In the genomic region with DNA sequence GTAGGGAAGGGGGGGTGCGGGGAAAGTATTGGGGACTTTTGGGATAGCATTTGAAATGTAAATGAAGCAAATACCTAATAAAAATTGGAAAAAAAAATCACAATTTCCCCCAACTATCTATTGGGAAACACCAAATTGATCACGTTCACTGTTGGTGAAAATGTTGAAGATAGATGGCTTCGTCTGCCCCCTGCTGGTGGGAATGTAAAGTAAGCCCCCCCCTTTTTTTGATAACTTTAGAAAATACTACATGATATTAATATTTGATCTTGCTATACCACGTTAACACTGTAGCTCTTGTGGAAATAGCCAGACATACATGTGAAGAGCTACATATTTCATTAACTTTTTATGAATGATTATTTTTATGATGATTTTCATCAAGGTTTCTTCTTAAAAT, we compare ENCODE assay signal across 16 mouse cellular contexts. TPM values are rescaled to one million over a fixed set of nuclear protein-coding genes. Genes with fewer than 3 reads are reported as not detected.
DNase-seq lines count a peak whose midpoint lies in the region; ATAC-seq and TF ChIP-seq lines count a peak whose summit lies in the region.
"Had no signal": no experiment of that assay in that cellular context is flagged by ENCODE, and none has a peak within 500 bp of the region (broad histone marks: within the 10 kb centered on the region; RNA-seq: fewer than 3 reads in every experiment).

No protein-coding gene starts in this region.

- no peaks in the 10 kb centered on the region for H3K4me1 ChIP-seq in heart, postnatal 0 days (ENCODE audit: control insufficient read depth, insufficient read depth)
- no peaks in the 10 kb centered on the region for H3K4me1 ChIP-seq in heart, embryonic 10.5 days
- H3K4me1 ChIP-seq in megakaryocyte, embryonic 14.5 days = peaks cover 23% of the 10 kb centered on the region
- peaks cover 7% of the 10 kb centered on the region; the same call in 1 of the 2 replicates for H3K4me1 ChIP-seq in G1E (ENCODE audit: insufficient read depth, low read depth, low read length)
- H3K4me1 ChIP-seq: liver, embryonic 13.5 days had no signal

- H3K9me3 ChIP-seq in heart, postnatal 0 days (replicated peaks; ENCODE audit: control insufficient read depth, low read length) = no peaks in the 10 kb centered on the region; the same call in 1 of the 2 replicates
- H3K9me3 ChIP-seq in heart, embryonic 10.5 days = no peaks in the 10 kb centered on the region
- peaks cover 5% of the 10 kb centered on the region; the same call in 1 of the 2 replicates for H3K9me3 ChIP-seq in megakaryocyte, embryonic 14.5 days
- H3K9me3 ChIP-seq in G1E (replicated peaks) = no peaks in the 10 kb centered on the region
- H3K9me3 ChIP-seq: embryonic facial prominence, embryonic 10.5 days; kidney, embryonic 15.5 days; liver, embryonic 13.5 days had no signal

- DNase-seq in heart, postnatal 0 days (ENCODE audit: low spot score) = no peak
- DNase-seq in heart, embryonic 10.5 days (ENCODE audit: low spot score) = no peak
- peak; percentile 26 for DNase-seq in G1E (ENCODE audit: low spot score)
- DNase-seq in induced T-regulatory cell, adult 2 months (ENCODE audit: low read depth) = peak; percentile 66
- DNase-seq in kidney, postnatal 4 days = no peak
- no peak for DNase-seq in spleen, postnatal 4 days (ENCODE audit: low spot score in 2 of 2)
- DNase-seq: cerebellum, adult 2 months; liver, embryonic 13.5 days had no signal

- H3K27ac ChIP-seq in heart, postnatal 0 days (ENCODE audit: low read depth) = no peak overlapping the region
- no peak overlapping the region for H3K27ac ChIP-seq in heart, embryonic 10.5 days
- H3K27ac ChIP-seq: embryonic facial prominence, embryonic 10.5 days; hindbrain, embryonic 14.5 days; kidney, embryonic 15.5 days; liver, embryonic 13.5 days had no signal

- TF ChIP-seq EP300 in heart, postnatal 0 days (IDR thresholded peaks at IDR 0.05; ENCODE audit: low read depth) = no peak

- no peak overlapping the region for H3K4me2 ChIP-seq in heart, postnatal 0 days (ENCODE audit: low read depth, low read length)
- H3K4me2 ChIP-seq: hindbrain, embryonic 14.5 days; kidney, embryonic 15.5 days; liver, embryonic 13.5 days had no signal

- 29% methylated on average over 4 of the region's 4 CpGs for WGBS in heart, postnatal 0 days
- WGBS in heart, embryonic 10.5 days = 39% methylated on average over 4 of the region's 4 CpGs

- H3K4me3 ChIP-seq in heart, postnatal 0 days (ENCODE audit: low read depth, low read length) = no peak overlapping the region
- no peak overlapping the region for H3K4me3 ChIP-seq in heart, embryonic 10.5 days
- peak overlapping the region; percentile 84 for H3K4me3 ChIP-seq in megakaryocyte, embryonic 14.5 days (replicated peaks)
- no peak overlapping the region for H3K4me3 ChIP-seq in G1E (ENCODE audit: low read depth, low read length)
- H3K4me3 ChIP-seq: embryonic facial prominence, embryonic 10.5 days; kidney, embryonic 15.5 days; liver, embryonic 13.5 days; myocyte had no signal

- peak; percentile 29; the same call in 1 of the 2 replicates for TF ChIP-seq CTCF in heart, postnatal 0 days (IDR thresholded peaks at IDR 0.05; ENCODE audit: low read depth)
- no peak for TF ChIP-seq CTCF in G1E (IDR thresholded peaks at IDR 0.05; ENCODE audit: low read depth, low read length)

- no peaks in the 10 kb centered on the region for H3K27me3 ChIP-seq in heart, postnatal 0 days (ENCODE audit: control insufficient read depth, insufficient read depth, low read length)
- no peaks in the 10 kb centered on the region for H3K27me3 ChIP-seq in heart, embryonic 10.5 days (ENCODE audit: insufficient read depth, poor library complexity, severe bottlenecking)
- no peaks in the 10 kb centered on the region for H3K27me3 ChIP-seq in megakaryocyte, embryonic 14.5 days (replicated peaks)
- H3K27me3 ChIP-seq in G1E (ENCODE audit: insufficient read depth, low read length) = peaks cover 5% of the 10 kb centered on the region; the same call in 1 of the 2 replicates
- H3K27me3 ChIP-seq: kidney, embryonic 15.5 days; liver, embryonic 13.5 days had no signal

- no peak overlapping the region for H3K9ac ChIP-seq in heart, postnatal 0 days (replicated peaks; ENCODE audit: low read depth, low read length)
- H3K9ac ChIP-seq: hindbrain, embryonic 14.5 days; kidney, embryonic 15.5 days; liver, embryonic 13.5 days had no signal

- no peaks in the 10 kb centered on the region for H3K36me3 ChIP-seq in heart, postnatal 0 days (replicated peaks; ENCODE audit: control insufficient read depth, insufficient read depth, low read length)
- H3K36me3 ChIP-seq in heart, embryonic 10.5 days = no peaks in the 10 kb centered on the region
- peaks cover 5% of the 10 kb centered on the region for H3K36me3 ChIP-seq in megakaryocyte, embryonic 14.5 days (replicated peaks; ENCODE audit: low read length)
- no peaks in the 10 kb centered on the region for H3K36me3 ChIP-seq in G1E (replicated peaks)
- H3K36me3 ChIP-seq: embryonic facial prominence, embryonic 10.5 days; kidney, embryonic 15.5 days; liver, embryonic 13.5 days had no signal

- no peak for ATAC-seq in heart, postnatal 0 days (ENCODE audit: insufficient read depth, low read depth)
- ATAC-seq in megakaryocyte, adult 5-6 weeks (ENCODE audit: poor library complexity, severe bottlenecking) = no peak
- no peak for ATAC-seq in G1E (ENCODE audit: extremely low read depth, insufficient number of reproducible peaks, low FRiP score, poor library complexity, severe bottlenecking)

RNA-seq across cellular contexts. Expression of gene Tmem128, which starts 4.8 kb away (rescaled TPM):
- 46.9 and 92.8 TPM in 2 replicates for total RNA-seq in heart, postnatal 0 days (2014; rRNA removed; ENCODE audit: low replicate concordance)
- polyA plus RNA-seq in heart, postnatal 0 days (2015; fragmentation: Nextera tagmentation; extraction: Ambion mirVana) = 48.0 and 50.8 TPM in 2 replicates
- 48.6 and 56.7 TPM in 2 replicates for polyA plus RNA-seq in heart, embryonic 10.5 days (2016; fragmentation: Nextera tagmentation; extraction: Ambion mirVana)
- polyA plus RNA-seq in megakaryocyte, embryonic 14.5 days (2012; ENCODE audit: insufficient read depth, low replicate concordance) = 11.3 and 61.4 TPM in 2 replicates
- 95.8 and 96.8 TPM in 2 replicates for total RNA-seq in megakaryocyte, adult 5-6 weeks (2015)
- 32.3 and 34.5 TPM in 2 replicates for total RNA-seq in megakaryocyte, adult 5-6 weeks (2017)
- total RNA-seq in G1E (2014; fragmentation: Nextera tagmentation) = 34.0 and 34.2 TPM in 2 replicates
- 50.2 and 57.4 TPM in 2 replicates for total RNA-seq in G1E (2017)
- 30.5 and 34.1 TPM in 2 replicates for polyA plus RNA-seq in G1E (2012)

RNA-seq across cellular contexts. Expression of gene Otop1, which starts 20.6 kb away (rescaled TPM):
- total RNA-seq in heart, postnatal 0 days (2014; rRNA removed; ENCODE audit: low replicate concordance) = not detected in 2 replicates
- not detected in 2 replicates for polyA plus RNA-seq in heart, postnatal 0 days (2015; fragmentation: Nextera tagmentation; extraction: Ambion mirVana)
- 0.06 TPM in 1 of 2 replicates, not detected in the other for polyA plus RNA-seq in heart, embryonic 10.5 days (2016; fragmentation: Nextera tagmentation; extraction: Ambion mirVana)
- 0.21 TPM in 1 of 2 replicates, not detected in the other for polyA plus RNA-seq in megakaryocyte, embryonic 14.5 days (2012; ENCODE audit: insufficient read depth, low replicate concordance)
- total RNA-seq in megakaryocyte, adult 5-6 weeks (2015) = not detected in 2 replicates
- not detected in 2 replicates for total RNA-seq in megakaryocyte, adult 5-6 weeks (2017)
- not detected in 2 replicates for total RNA-seq in G1E (2014; fragmentation: Nextera tagmentation)
- total RNA-seq in G1E (2017) = 0.05 and 0.12 TPM in 2 replicates
- not detected in 2 replicates for polyA plus RNA-seq in G1E (2012)
- total RNA-seq: left cerebral cortex, postnatal 10 days had no signal
- polyA plus RNA-seq: heart, embryonic 14.5 days; hindbrain, embryonic 14.5 days; kidney, embryonic 15.5 days had no signal

RNA-seq across cellular contexts. Expression of gene Lyar, which starts 34.9 kb away (rescaled TPM):
- 5.6 and 13.6 TPM in 2 replicates for total RNA-seq in heart, postnatal 0 days (2014; rRNA removed; ENCODE audit: low replicate concordance)
- 36.5 and 42.1 TPM in 2 replicates for polyA plus RNA-seq in heart, postnatal 0 days (2015; fragmentation: Nextera tagmentation; extraction: Ambion mirVana)
- 71.0 and 111 TPM in 2 replicates for polyA plus RNA-seq in heart, embryonic 10.5 days (2016; fragmentation: Nextera tagmentation; extraction: Ambion mirVana)
- 5.5 and 113 TPM in 2 replicates for polyA plus RNA-seq in megakaryocyte, embryonic 14.5 days (2012; ENCODE audit: insufficient read depth, low replicate concordance)
- total RNA-seq in megakaryocyte, adult 5-6 weeks (2015) = 27.6 and 33.7 TPM in 2 replicates
- total RNA-seq in megakaryocyte, adult 5-6 weeks (2017) = 28.1 and 45.1 TPM in 2 replicates
- total RNA-seq in G1E (2014; fragmentation: Nextera tagmentation) (123 and 128 TPM in 2 replicates), G1E (2017) (65.1 and 82.4 TPM in 2 replicates)
- 119 and 125 TPM in 2 replicates for polyA plus RNA-seq in G1E (2012)

RNA-seq across cellular contexts. Expression of gene Zbtb49, which starts 34.9 kb away (rescaled TPM):
- 6.4 and 15.3 TPM in 2 replicates for total RNA-seq in heart, postnatal 0 days (2014; rRNA removed; ENCODE audit: low replicate concordance)
- polyA plus RNA-seq in heart, postnatal 0 days (2015; fragmentation: Nextera tagmentation; extraction: Ambion mirVana) = 4.4 TPM in 2 replicates
- polyA plus RNA-seq in heart, embryonic 10.5 days (2016; fragmentation: Nextera tagmentation; extraction: Ambion mirVana) = 9.5 and 14.7 TPM in 2 replicates
- polyA plus RNA-seq in megakaryocyte, embryonic 14.5 days (2012; ENCODE audit: insufficient read depth, low replicate concordance) = 2.6 and 4.1 TPM in 2 replicates
- total RNA-seq in megakaryocyte, adult 5-6 weeks (2015) = 4.4 and 6.0 TPM in 2 replicates
- 4.0 and 7.7 TPM in 2 replicates for total RNA-seq in megakaryocyte, adult 5-6 weeks (2017)
- total RNA-seq in G1E (2014; fragmentation: Nextera tagmentation) (17.9 and 18.7 TPM in 2 replicates), G1E (2017) (11.8 and 12.0 TPM in 2 replicates)
- polyA plus RNA-seq in G1E (2012) = 4.8 and 4.9 TPM in 2 replicates

Comparison
In these comparisons a context has a peak if more than half of its experiments do, and no peak if none do; other contexts are left out.
1. DNase-seq: peak in G1E (single experiment) and induced T-regulatory cell, adult 2 months (single experiment); none in heart, postnatal 0 days (single experiment), heart, embryonic 10.5 days (single experiment), kidney, postnatal 4 days (0 of 2) and spleen, postnatal 4 days (0 of 2).